Mouse (Mus musculus) heart, embryonic 10.5 days (tissue): ENCODE measurements around the gene Frmpd1. TPM values are rescaled to one million over a fixed set of nuclear protein-coding genes. Genes with fewer than 3 reads are reported as not detected.

Experiments used
- DNase-seq: peaks from one replicate; pipeline ENCODE4 v3.0.0-alpha.2; 2017; ENCODE audit warnings: low spot score
- H3K27ac ChIP-seq: fragments of 300-500 bp; sonication (generic); 2 replicates; pipeline ENCODE4 v1.5.1; 2016; ENCODE audit warnings: mild to moderate bottlenecking
- H3K27me3 ChIP-seq: fragments of 300-500 bp; sonication (generic); 2 replicates; pipeline ENCODE4 v1.6.1; 2016; ENCODE audit warnings: mild to moderate bottlenecking; ENCODE audit not compliant: poor library complexity, insufficient read depth, severe bottlenecking
- H3K36me3 ChIP-seq: fragments of 300-500 bp; sonication (generic); 2 replicates; pipeline ENCODE4 v1.6.1; 2016; ENCODE audit warnings: mild to moderate bottlenecking, moderate library complexity
- H3K4me1 ChIP-seq: fragments of 300-500 bp; sonication (generic); 2 replicates; pipeline ENCODE4 v1.6.1; 2016; ENCODE audit warnings: mild to moderate bottlenecking
- H3K4me3 ChIP-seq: fragments of 300-500 bp; sonication (generic); 2 replicates; pipeline ENCODE4 v1.5.1; 2016; ENCODE audit warnings: mild to moderate bottlenecking, moderate library complexity
- H3K9me3 ChIP-seq: fragments of 300-500 bp; sonication (generic); 2 replicates; pipeline ENCODE4 v1.6.1; 2016; ENCODE audit warnings: mild to moderate bottlenecking, moderate library complexity
- WGBS: fragments of 180-500 bp; shearing (Covaris S2); methylation state at CpG from one replicate; pipeline ENCODE4 v1.1.7; 2016; 5-methylcytosine and 5-hydroxymethylcytosine counted together
- polyA plus RNA-seq: library from polyadenylated mRNA; unstranded; fragments of >200 nt; fragmentation: Nextera tagmentation; extraction: Ambion mirVana; gene quantifications from 2 replicates; pipeline ENCODE4 v1.2.1, GENCODE M21; 2016

Gene Frmpd1
- polyA plus RNA-seq, 1 experiment from 2014 or later: 4.1 TPM

GRCm38 (mm10) chr4:45251265-45251664 lies 66.6 kb downstream of the Frmpd1 start:
- Histone ChIP-seq H3K9me3 (no peaks in the 10 kb centered on the region), H3K27me3 (no peaks in the 10 kb centered on the region), H3K27ac (no peak overlapping the region), H3K4me1 (peaks cover 21% of the 10 kb centered on the region; the same call in 1 of the 2 replicates), H3K36me3 (peaks cover 8% of the 10 kb centered on the region; the same call in 1 of the 2 replicates), H3K4me3 (no peak overlapping the region)
- no peak for DNase-seq
- 89% methylated on average over 8 of the region's 8 CpGs for WGBS

DNA sequence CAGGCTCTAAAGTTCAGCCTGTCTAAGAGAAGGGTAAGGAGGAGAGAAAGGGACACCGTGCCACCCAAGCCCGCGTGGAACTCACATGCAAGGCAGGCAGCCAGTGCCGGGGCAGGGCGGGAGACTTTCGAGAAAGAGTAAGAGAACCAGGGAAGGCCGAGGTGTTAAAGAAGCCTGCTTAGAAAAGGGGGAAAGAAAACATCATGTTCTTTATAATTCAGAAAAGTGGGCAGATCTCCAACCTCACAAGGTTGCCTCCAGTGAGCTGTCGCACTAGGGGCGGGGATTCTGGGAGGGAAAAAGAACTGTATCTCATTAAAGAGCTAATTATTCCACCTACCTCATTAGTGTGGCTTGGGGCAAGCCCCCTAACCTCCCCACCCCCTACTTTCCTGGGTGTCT lies 68.2 kb downstream of the Frmpd1 start:
- DNase-seq: no peak
- Histone ChIP-seq H3K9me3 (no peaks in the 10 kb centered on the region), H3K4me1 (peaks cover 25% of the 10 kb centered on the region; the same call in 1 of the 2 replicates), H3K27ac (peak overlapping the region; percentile 52; the same call in 1 of the 2 replicates), H3K36me3 (no peaks in the 10 kb centered on the region), H3K27me3 (no peaks in the 10 kb centered on the region), H3K4me3 (no peak overlapping the region)
- 60% methylated on average over 9 of the region's 9 CpGs for WGBS

DNA sequence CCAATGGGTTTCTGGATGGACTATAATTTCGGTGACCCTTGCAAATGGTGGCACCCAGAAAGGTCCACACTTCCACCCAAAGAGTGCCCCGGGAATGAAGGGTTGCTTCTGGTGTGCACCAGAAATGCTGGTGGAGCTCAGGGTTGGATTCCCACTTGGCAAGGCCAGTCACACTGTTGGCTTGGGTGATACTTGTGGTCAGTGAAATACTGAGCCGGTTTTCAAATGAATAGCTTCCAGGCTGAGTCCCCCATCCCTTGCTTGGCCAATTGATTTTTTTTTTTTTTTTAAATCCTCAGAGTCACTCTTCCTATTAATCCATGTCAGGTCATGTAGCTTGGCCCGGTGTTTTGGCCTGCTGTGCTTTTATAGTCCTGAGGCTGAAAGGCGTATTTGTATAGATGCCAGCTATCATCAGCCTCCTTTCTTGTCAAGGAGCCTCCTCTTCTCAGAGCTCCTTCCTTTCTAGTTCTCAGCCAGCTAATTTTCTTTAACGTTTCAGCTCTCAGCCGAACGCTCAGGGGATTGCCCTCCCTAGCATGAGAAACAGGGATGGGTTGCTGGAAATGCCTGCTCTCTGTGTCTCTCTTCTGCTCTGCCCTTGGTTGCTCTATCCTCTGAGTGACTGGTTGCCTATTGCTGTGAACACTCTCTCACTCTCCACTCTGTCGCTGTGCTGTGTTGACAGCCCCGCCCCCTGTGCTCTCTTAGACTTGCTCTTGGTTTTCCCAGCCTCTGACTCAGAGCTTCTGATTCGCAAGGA lies 69.3 kb downstream of the Frmpd1 start:
- Histone ChIP-seq H3K27ac (peak overlapping the region; percentile 42; the same call in 1 of the 2 replicates), H3K4me3 (no peak overlapping the region), H3K36me3 (no peaks in the 10 kb centered on the region), H3K27me3 (no peaks in the 10 kb centered on the region), H3K9me3 (no peaks in the 10 kb centered on the region), H3K4me1 (peaks cover 35% of the 10 kb centered on the region)
- WGBS: 40% methylated on average over 11 of the region's 11 CpGs
- peak; percentile 90 for DNase-seq

DNA sequence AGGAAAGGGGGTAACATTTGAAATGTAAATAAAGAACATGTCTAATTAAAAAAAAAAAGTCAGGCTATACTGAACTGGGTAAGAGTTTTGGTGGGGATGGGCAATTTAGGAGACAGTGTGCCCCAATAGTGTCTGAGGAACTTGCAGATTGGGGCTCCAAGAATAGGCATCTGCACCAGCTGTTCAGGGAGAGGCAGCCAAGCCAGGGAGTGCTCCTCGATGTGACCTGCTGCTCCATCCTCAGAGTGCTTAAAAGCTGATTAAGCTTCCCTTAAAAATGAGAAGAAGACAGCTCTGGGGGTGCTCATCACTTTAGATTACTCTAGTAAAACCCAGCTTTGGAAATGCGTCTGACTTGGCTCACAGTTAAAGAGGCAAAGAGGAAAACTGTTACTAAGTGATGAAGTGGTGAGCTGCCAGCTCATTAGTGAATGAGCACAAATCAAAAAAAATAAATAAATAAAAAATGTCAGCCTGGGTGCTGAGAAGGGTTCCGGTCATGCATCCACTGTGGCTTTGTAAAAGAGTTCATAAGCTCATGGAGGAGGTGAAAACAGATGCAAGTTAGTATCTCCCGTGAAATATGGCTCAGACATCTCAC lies 74.7 kb downstream of the Frmpd1 start:
- peaks cover 54% of the 10 kb centered on the region for H3K4me1 ChIP-seq
- no peak for DNase-seq
- no peaks in the 10 kb centered on the region for H3K27me3 ChIP-seq
- H3K36me3 ChIP-seq: no peaks in the 10 kb centered on the region
- no peaks in the 10 kb centered on the region for H3K9me3 ChIP-seq
- H3K27ac ChIP-seq: no peak overlapping the region
- H3K4me3 ChIP-seq: no peak overlapping the region
- 45% methylated on average over 4 of the region's 4 CpGs for WGBS

GRCm38 (mm10) chr4:45261551-45261950 lies 76.9 kb downstream of the Frmpd1 start:
- H3K27ac ChIP-seq: no peak overlapping the region
- 94% methylated on average over 4 of the region's 4 CpGs for WGBS
- no peaks in the 10 kb centered on the region for H3K27me3 ChIP-seq
- H3K9me3 ChIP-seq: no peaks in the 10 kb centered on the region
- H3K4me3 ChIP-seq: no peak overlapping the region
- H3K4me1 ChIP-seq: peaks cover 43% of the 10 kb centered on the region
- H3K36me3 ChIP-seq: no peaks in the 10 kb centered on the region
- no peak for DNase-seq

DNA sequence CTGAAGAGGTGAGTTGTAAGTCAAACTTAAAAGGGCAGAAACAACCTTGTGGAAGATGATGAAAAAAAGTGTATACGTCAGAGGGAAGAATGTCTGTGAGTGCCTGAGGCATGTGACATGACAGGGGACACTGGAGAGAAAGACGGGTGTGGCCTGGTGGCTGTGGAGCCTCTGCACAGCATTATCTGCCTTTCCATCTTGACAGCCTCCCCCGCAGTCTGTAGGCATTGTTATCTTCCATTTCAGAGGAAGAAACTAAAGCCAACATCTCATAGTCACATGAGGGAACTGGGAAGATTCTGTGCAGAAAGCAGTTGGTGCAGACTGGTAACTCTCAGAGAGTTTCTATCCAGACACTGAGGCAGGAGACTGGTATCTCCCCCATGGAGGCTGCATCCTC lies 83.2 kb downstream of the Frmpd1 start:
- DNase-seq: no peak
- no peak overlapping the region for H3K4me3 ChIP-seq
- H3K27me3 ChIP-seq: no peaks in the 10 kb centered on the region
- WGBS: 35% methylated on average over 3 of the region's 3 CpGs
- no peak overlapping the region for H3K27ac ChIP-seq
- H3K9me3 ChIP-seq: no peaks in the 10 kb centered on the region
- 0 out of 2 replicates have a peak, but pooled peaks cover 3% of the 10 kb centered on the region for H3K36me3 ChIP-seq
- peaks cover 38% of the 10 kb centered on the region for H3K4me1 ChIP-seq

GRCm38 (mm10) chr4:45271041-45271452 lies 86.4 kb downstream of the Frmpd1 start:
- peaks cover 28% of the 10 kb centered on the region for H3K4me1 ChIP-seq
- no peaks in the 10 kb centered on the region for H3K27me3 ChIP-seq
- peaks cover 5% of the 10 kb centered on the region; the same call in 1 of the 2 replicates for H3K36me3 ChIP-seq
- H3K9me3 ChIP-seq: no peaks in the 10 kb centered on the region
- 75% methylated on average over 10 of the region's 10 CpGs for WGBS
- H3K4me3 ChIP-seq: no peak overlapping the region
- H3K27ac ChIP-seq: peak overlapping the region; percentile 18; the same call in 1 of the 2 replicates
- peak; percentile 78 for DNase-seq

DNA sequence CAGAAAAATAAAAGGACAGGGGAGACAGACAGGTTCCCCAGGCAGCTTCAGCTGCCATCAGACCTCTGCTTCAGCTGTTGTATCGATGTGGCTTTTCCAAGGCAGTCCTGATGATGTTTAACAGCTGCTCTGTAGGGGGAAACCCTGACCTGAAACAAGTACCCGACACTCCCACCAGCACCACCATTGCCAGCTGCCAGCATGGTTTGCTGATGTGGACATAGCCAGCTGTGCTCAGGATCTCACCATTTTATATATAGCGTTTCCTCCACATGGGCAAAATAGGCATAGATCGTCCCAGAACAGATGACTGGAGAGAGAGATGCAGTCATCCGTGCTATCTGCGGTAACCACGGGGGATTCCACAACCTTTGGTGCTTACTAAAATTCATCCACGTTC lies 91.1 kb downstream of the Frmpd1 start:
- no peak overlapping the region for H3K27ac ChIP-seq
- H3K4me3 ChIP-seq: no peak overlapping the region
- H3K27me3 ChIP-seq: no peaks in the 10 kb centered on the region
- 82% methylated on average over 8 of the region's 8 CpGs for WGBS
- peaks cover 13% of the 10 kb centered on the region for H3K4me1 ChIP-seq
- DNase-seq: no peak
- no peaks in the 10 kb centered on the region for H3K9me3 ChIP-seq
- peaks cover 5% of the 10 kb centered on the region; the same call in 1 of the 2 replicates for H3K36me3 ChIP-seq

DNA sequence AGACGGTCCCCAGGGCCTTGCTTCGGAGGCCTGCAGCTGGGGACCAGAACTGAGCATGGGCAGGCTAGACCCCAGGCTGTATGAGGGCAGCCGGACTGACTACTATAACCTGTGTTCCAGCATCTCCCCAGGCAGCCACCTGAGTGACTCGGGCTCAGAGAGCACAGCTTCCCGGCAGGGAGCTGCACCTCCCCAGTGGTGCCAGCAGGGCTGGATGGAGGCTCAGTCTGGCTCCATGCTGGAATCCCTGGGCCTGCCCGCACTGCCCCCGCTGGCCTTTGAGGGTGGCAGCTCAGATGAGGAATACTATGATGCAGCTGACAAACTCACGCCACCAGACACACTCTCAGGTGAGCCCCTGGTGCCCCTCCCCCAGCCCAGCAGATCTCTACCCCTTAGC lies 94.6 kb downstream of the Frmpd1 start:
- Histone ChIP-seq H3K4me3 (no peak overlapping the region), H3K36me3 (peaks cover 8% of the 10 kb centered on the region; the same call in 1 of the 2 replicates), H3K9me3 (no peaks in the 10 kb centered on the region), H3K4me1 (peaks cover 6% of the 10 kb centered on the region; the same call in 1 of the 2 replicates), H3K27me3 (no peaks in the 10 kb centered on the region), H3K27ac (no peak overlapping the region)
- peak; percentile 76 for DNase-seq
- WGBS: 67% methylated on average over 8 of the region's 8 CpGs

DNA sequence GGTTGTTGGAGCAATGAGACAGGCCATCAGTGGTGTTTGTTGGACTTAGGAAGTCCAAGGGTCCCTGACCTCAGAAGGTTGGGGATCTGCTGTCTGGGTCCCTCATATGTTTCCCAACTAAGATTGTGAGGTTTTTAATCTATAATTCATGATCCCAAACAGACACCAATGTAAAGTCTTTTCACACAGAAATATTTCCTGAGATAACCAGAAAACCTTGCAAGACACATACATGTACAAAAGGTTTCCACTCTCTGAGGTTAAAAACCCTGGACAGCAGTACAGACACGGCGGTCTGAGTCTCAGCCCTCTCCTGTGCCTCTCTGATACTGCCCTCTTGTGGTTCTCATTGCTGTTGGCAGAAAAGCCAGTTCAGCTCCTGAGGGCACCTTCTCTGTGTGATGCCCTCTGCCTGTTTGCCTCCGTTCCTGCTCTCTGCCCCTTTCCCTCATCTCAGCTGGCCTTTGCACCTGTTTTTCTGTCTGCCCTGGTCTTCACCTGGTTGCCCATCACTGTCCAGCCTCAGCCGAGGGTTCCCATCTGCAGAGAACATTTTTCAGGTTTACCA lies 95.4 kb downstream of the Frmpd1 start:
- Histone ChIP-seq H3K4me1 (peaks cover 13% of the 10 kb centered on the region), H3K9me3 (no peaks in the 10 kb centered on the region), H3K27ac (no peak overlapping the region), H3K27me3 (no peaks in the 10 kb centered on the region), H3K36me3 (0 out of 2 replicates have a peak, but pooled peaks cover 8% of the 10 kb centered on the region), H3K4me3 (no peak overlapping the region)
- WGBS: 20% methylated on average over 4 of the region's 4 CpGs
- DNase-seq: peak; percentile 77

- H3K27me3 ChIP-seq: no peaks in the 10 kb centered on the region
- 35% methylated on average over 3 of the region's 3 CpGs for WGBS
- H3K9me3 ChIP-seq: no peaks in the 10 kb centered on the region
- no peak overlapping the region for H3K4me3 ChIP-seq
- peaks cover 10% of the 10 kb centered on the region for H3K4me1 ChIP-seq
- H3K36me3 ChIP-seq: 0 out of 2 replicates have a peak, but pooled peaks cover 8% of the 10 kb centered on the region
- no peak for DNase-seq
- no peak overlapping the region for H3K27ac ChIP-seq
These were observed 101.6 kb downstream of the Frmpd1 start for GRCm38 (mm10) chr4:45286318-45286717.

GRCm38 (mm10) chr4:45287906-45288305 lies 103.2 kb downstream of the Frmpd1 start:
- no peak for DNase-seq
- 80% methylated on average over 5 of the region's 5 CpGs for WGBS
- H3K27me3 ChIP-seq: no peaks in the 10 kb centered on the region
- no peak overlapping the region for H3K27ac ChIP-seq
- H3K9me3 ChIP-seq: no peaks in the 10 kb centered on the region
- no peak overlapping the region for H3K4me3 ChIP-seq
- 0 out of 2 replicates have a peak, but pooled peaks cover 8% of the 10 kb centered on the region for H3K36me3 ChIP-seq
- peaks cover 10% of the 10 kb centered on the region for H3K4me1 ChIP-seq
